Mouse (Mus musculus) heart, adult 8-10 months (tissue): ENCODE results near the gene Pgls. TPM values are rescaled to one million over a fixed set of nuclear protein-coding genes. Genes with fewer than 3 reads are reported as not detected.
A peak's percentile ranks its signal among the peaks of the same experiment; 100 is the strongest.

ENCODE experiments used
- DNase-seq: peaks from one replicate; pipeline ENCODE4 v3.0.0; 2022; ENCODE audit warnings: low spot score
- total RNA-seq, 4 experiments: library from RNA; stranded (reverse); gene quantifications; 2 replicates each; pipeline ENCODE4 v1.2.4; 2022

Gene Pgls
- 10 to 100 TPM; 57.7 to 65.1 (median 62.6) TPM for total RNA-seq

- DNase-seq, result peak; percentile 96
Observed at GRCm38 (mm10) chr8:71591471-71592373, at the start of gene Pgls. Gene Pgls, plus strand, starts transcription at chr8:71592176.

GRCm38 (mm10) chr8:71542632-71543343 is 49.2 kb upstream of the Pgls start, which contains the start of gene Mvb12a:
Gene Mvb12a, plus strand, starts transcription at chr8:71542922.
- DNase-seq, result peak; percentile 99

- DNase-seq, result no peak
Observed at GRCm38 (mm10) chr8:71543755-71544154, 48.2 kb upstream of the Pgls start.

GRCm38 (mm10) chr8:71545053-71545452 is 46.9 kb upstream of the Pgls start:
- DNase-seq, result no peak

- DNase-seq, result no peak
Observed at GRCm38 (mm10) chr8:71547590-71547989, 44.4 kb upstream of the Pgls start.

- no peak for DNase-seq
Observed at GRCm38 (mm10) chr8:71550754-71551153, 41.2 kb upstream of the Pgls start.

- no peak for DNase-seq
Observed at GRCm38 (mm10) chr8:71552770-71553169, 39.2 kb upstream of the Pgls start.

GRCm38 (mm10) chr8:71554001-71554400 is 38.0 kb upstream of the Pgls start:
- no peak for DNase-seq

GRCm38 (mm10) chr8:71554644-71555043 is 37.3 kb upstream of the Pgls start:
- DNase-seq, result no peak

GRCm38 (mm10) chr8:71558071-71558957 is 33.7 kb upstream of the Pgls start, which contains the start of gene Tmem221:
Gene Tmem221, minus strand, starts transcription at chr8:71558871.
- no peak for DNase-seq

GRCm38 (mm10) chr8:71558958-71559690 is 32.9 kb upstream of the Pgls start:
- DNase-seq, result no peak

- DNase-seq, result no peak
Observed at GRCm38 (mm10) chr8:71560071-71560470, 31.9 kb upstream of the Pgls start.

- DNase-seq, result no peak
Observed at GRCm38 (mm10) chr8:71560765-71561164, 31.2 kb upstream of the Pgls start.

GRCm38 (mm10) chr8:71561401-71561800 is 30.6 kb upstream of the Pgls start:
- DNase-seq, result no peak

- DNase-seq, result peak; percentile 71
Observed at GRCm38 (mm10) chr8:71562751-71563150, 29.2 kb upstream of the Pgls start.

- DNase-seq, result no peak
Observed at GRCm38 (mm10) chr8:71563992-71564391, 28.0 kb upstream of the Pgls start.

- DNase-seq, result no peak
Observed at GRCm38 (mm10) chr8:71566501-71566900, 25.5 kb upstream of the Pgls start, which contains the start of gene Nxnl1. Gene Nxnl1, minus strand, starts transcription at chr8:71566601.

- DNase-seq, result no peak
Observed at GRCm38 (mm10) chr8:71567587-71567986, 24.4 kb upstream of the Pgls start.

- DNase-seq, result peak; percentile 64
Observed at GRCm38 (mm10) chr8:71568387-71568937, 23.5 kb upstream of the Pgls start, which contains the start of gene Slc27a1. Gene Slc27a1, plus strand, starts transcription at chr8:71568882.

- no peak for DNase-seq
Observed at GRCm38 (mm10) chr8:71568941-71569340, 23.0 kb upstream of the Pgls start.
